Mouse (Mus musculus): ENCODE data around the gene Gm10521. TPM values are rescaled to one million over a fixed set of nuclear protein-coding genes. Genes with fewer than 3 reads are reported as not detected.
"Not testable (repeated sequence)": the region's sequence is repeated elsewhere in the genome, so short reads cannot be mapped to it uniquely, and the experiment has no call there.

The Gm10521 gene
- 0.09 and 0.29 TPM in 2 replicates for polyA plus RNA-seq (2012; rRNA removed)

- WGBS, result 82% methylated on average over 5 of the region's 5 CpGs
- not testable (repeated sequence) for H3K36me3 ChIP-seq (ENCODE audit: control insufficient read depth, insufficient read depth, low read length); H3K4me3 ChIP-seq (ENCODE audit: low read depth, low read length); H3K27ac ChIP-seq (ENCODE audit: insufficient read depth, low read depth, low read length); H3K27me3 ChIP-seq (ENCODE audit: control insufficient read depth, insufficient read depth, low read length); H3K4me1 ChIP-seq (ENCODE audit: control insufficient read depth, insufficient read depth, insufficient read length, low read length)
Observed at GRCm38 (mm10) chr1:171895364-171895763, at the start of gene Gm10521. Gm10521 (plus strand) TSS chr1:171895664.

DNA sequence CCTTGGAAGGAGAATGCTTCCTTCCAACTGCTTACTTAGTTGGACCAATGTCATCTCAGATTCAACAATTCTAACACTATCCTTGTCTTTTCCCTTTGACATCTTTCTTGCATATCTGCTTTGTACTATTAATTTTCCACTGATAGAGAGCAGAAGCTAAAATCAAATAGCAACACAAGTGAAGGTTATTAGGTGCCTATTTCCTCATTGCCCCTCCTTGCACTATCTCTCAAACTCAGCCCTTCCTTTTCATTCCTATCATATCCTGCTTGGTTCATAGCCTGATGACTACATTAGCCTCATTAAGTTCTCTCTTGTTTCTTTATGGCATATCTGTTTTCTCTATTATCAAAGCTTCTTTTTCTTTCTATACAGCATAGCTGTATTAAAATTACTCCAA is 47.3 kb upstream of the Gm10521 start:
- no peaks in the 10 kb centered on the region for H3K4me1 ChIP-seq (ENCODE audit: control insufficient read depth, insufficient read depth, insufficient read length, low read length)
- no peak for TF ChIP-seq POLR2A (IDR thresholded peaks at IDR 0.05; ENCODE audit: low read depth, low read length)
- no peak for TF ChIP-seq CTCF (IDR thresholded peaks at IDR 0.05; ENCODE audit: extremely low read depth, insufficient read length, insufficient replicate concordance, low read depth, low read length)
- H3K4me3 ChIP-seq (ENCODE audit: low read depth, low read length), result no peak overlapping the region
- H3K27ac ChIP-seq (ENCODE audit: insufficient read depth, low read depth, low read length), result no peak overlapping the region
- H3K36me3 ChIP-seq (ENCODE audit: control insufficient read depth, insufficient read depth, low read length), result no peaks in the 10 kb centered on the region
- no peaks in the 10 kb centered on the region for H3K27me3 ChIP-seq (ENCODE audit: control insufficient read depth, insufficient read depth, low read length)

- H3K27ac ChIP-seq (ENCODE audit: insufficient read depth, low read depth, low read length), result no peak overlapping the region
- TF ChIP-seq POLR2A (IDR thresholded peaks at IDR 0.05; ENCODE audit: low read depth, low read length) (no peak), CTCF (IDR thresholded peaks at IDR 0.05; ENCODE audit: extremely low read depth, insufficient read length, insufficient replicate concordance, low read depth, low read length) (no peak)
- 82% methylated on average over 4 of the region's 4 CpGs for WGBS
- H3K36me3 ChIP-seq (ENCODE audit: control insufficient read depth, insufficient read depth, low read length), result no peaks in the 10 kb centered on the region
- H3K27me3 ChIP-seq (ENCODE audit: control insufficient read depth, insufficient read depth, low read length), result no peaks in the 10 kb centered on the region
- H3K4me3 ChIP-seq (ENCODE audit: low read depth, low read length), result no peak overlapping the region
- H3K4me1 ChIP-seq (ENCODE audit: control insufficient read depth, insufficient read depth, insufficient read length, low read length), result no peaks in the 10 kb centered on the region
Observed at GRCm38 (mm10) chr1:171848757-171849156, 46.7 kb upstream of the Gm10521 start.

DNA sequence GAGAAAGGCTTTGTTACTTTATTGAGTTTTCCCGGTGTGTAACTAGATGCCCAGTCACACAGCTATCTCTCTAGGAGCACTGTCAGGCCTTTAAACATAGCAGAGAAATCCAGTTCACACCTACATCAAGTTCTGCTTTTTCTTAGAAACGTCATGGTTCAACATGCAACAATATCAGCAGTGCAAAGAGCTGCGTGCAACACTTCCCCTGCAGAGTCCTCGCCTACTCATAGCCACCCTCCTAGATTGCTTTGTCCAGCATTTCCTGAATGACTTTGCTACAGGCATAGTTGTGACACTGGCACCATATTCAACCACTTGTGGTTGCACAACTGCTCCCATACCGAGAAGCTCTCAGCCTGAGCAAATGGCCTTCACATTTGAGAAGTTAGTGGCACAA is 46.0 kb upstream of the Gm10521 start:
- H3K4me3 ChIP-seq (ENCODE audit: low read depth, low read length), result no peak overlapping the region
- no peaks in the 10 kb centered on the region for H3K4me1 ChIP-seq (ENCODE audit: control insufficient read depth, insufficient read depth, insufficient read length, low read length)
- TF ChIP-seq POLR2A (IDR thresholded peaks at IDR 0.05; ENCODE audit: low read depth, low read length) (no peak), CTCF (IDR thresholded peaks at IDR 0.05; ENCODE audit: extremely low read depth, insufficient read length, insufficient replicate concordance, low read depth, low read length) (no peak)
- WGBS, result 76% methylated on average over 5 of the region's 5 CpGs
- no peaks in the 10 kb centered on the region for H3K27me3 ChIP-seq (ENCODE audit: control insufficient read depth, insufficient read depth, low read length)
- H3K36me3 ChIP-seq (ENCODE audit: control insufficient read depth, insufficient read depth, low read length), result no peaks in the 10 kb centered on the region
- H3K27ac ChIP-seq (ENCODE audit: insufficient read depth, low read depth, low read length), result no peak overlapping the region

DNA sequence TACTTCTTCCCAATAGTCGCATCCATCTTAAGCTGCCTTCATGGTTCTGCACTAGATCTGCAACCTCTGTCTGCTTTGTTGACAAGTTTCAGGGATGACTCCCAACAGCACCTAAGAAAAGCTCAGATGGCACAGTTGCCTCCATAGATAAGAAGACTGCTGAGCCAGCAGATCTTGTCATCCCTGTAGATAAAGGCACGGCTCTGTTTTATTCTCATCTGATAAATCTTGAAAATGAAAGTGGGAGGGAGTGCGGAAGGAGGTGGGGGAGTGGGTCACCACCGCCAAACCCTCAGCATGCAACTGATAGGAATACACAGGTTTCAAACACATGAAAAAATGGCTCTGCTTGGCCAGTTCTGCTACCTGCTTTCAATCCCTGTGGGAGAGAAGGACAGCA is 30.0 kb upstream of the Gm10521 start:
- no peak overlapping the region for H3K4me3 ChIP-seq (ENCODE audit: low read depth, low read length)
- no peaks in the 10 kb centered on the region for H3K4me1 ChIP-seq (ENCODE audit: control insufficient read depth, insufficient read depth, insufficient read length, low read length)
- TF ChIP-seq CTCF (IDR thresholded peaks at IDR 0.05; ENCODE audit: extremely low read depth, insufficient read length, insufficient replicate concordance, low read depth, low read length), result no peak
- TF ChIP-seq POLR2A (IDR thresholded peaks at IDR 0.05; ENCODE audit: low read depth, low read length), result no peak
- no peaks in the 10 kb centered on the region for H3K27me3 ChIP-seq (ENCODE audit: control insufficient read depth, insufficient read depth, low read length)
- WGBS, result 60% methylated on average over 4 of the region's 4 CpGs
- H3K36me3 ChIP-seq (ENCODE audit: control insufficient read depth, insufficient read depth, low read length), result no peaks in the 10 kb centered on the region
- H3K27ac ChIP-seq (ENCODE audit: insufficient read depth, low read depth, low read length), result no peak overlapping the region

- Histone ChIP-seq H3K27me3 (ENCODE audit: control insufficient read depth, insufficient read depth, low read length) (no peaks in the 10 kb centered on the region), H3K27ac (ENCODE audit: insufficient read depth, low read depth, low read length) (no peak overlapping the region), H3K4me1 (ENCODE audit: control insufficient read depth, insufficient read depth, insufficient read length, low read length) (no peaks in the 10 kb centered on the region), H3K36me3 (ENCODE audit: control insufficient read depth, insufficient read depth, low read length) (no peaks in the 10 kb centered on the region), H3K4me3 (ENCODE audit: low read depth, low read length) (no peak overlapping the region)
- 72% methylated on average over 1 of the region's 1 CpGs for WGBS
- no peak for TF ChIP-seq POLR2A (IDR thresholded peaks at IDR 0.05; ENCODE audit: low read depth, low read length)
- TF ChIP-seq CTCF (IDR thresholded peaks at IDR 0.05; ENCODE audit: extremely low read depth, insufficient read length, insufficient replicate concordance, low read depth, low read length), result no peak
Observed at GRCm38 (mm10) chr1:171886989-171887388, 8.5 kb upstream of the Gm10521 start.

- WGBS, result 80% methylated on average over 1 of the region's 1 CpGs
- Histone ChIP-seq H3K36me3 (ENCODE audit: control insufficient read depth, insufficient read depth, low read length) (no peaks in the 10 kb centered on the region), H3K4me3 (ENCODE audit: low read depth, low read length) (no peak overlapping the region), H3K27ac (ENCODE audit: insufficient read depth, low read depth, low read length) (no peak overlapping the region), H3K27me3 (ENCODE audit: control insufficient read depth, insufficient read depth, low read length) (no peaks in the 10 kb centered on the region), H3K4me1 (ENCODE audit: control insufficient read depth, insufficient read depth, insufficient read length, low read length) (no peaks in the 10 kb centered on the region)
- TF ChIP-seq POLR2A (IDR thresholded peaks at IDR 0.05; ENCODE audit: low read depth, low read length) (no peak), CTCF (IDR thresholded peaks at IDR 0.05; ENCODE audit: extremely low read depth, insufficient read length, insufficient replicate concordance, low read depth, low read length) (no peak)
Observed at GRCm38 (mm10) chr1:171904011-171904410, 8.5 kb downstream of the Gm10521 start.
